Mouse (Mus musculus) stomach, embryonic 16.5 days (tissue): Measurements from ENCODE around the gene Smoc2. TPM values are rescaled to one million over a fixed set of nuclear protein-coding genes. Genes with fewer than 3 reads are reported as not detected.

Source experiments
- ATAC-seq: fragments of 200-750 bp; cut with Nextera tagmentation; 2 replicates; pipeline ENCODE4 v1.8.0; 2017; ENCODE audit warnings: moderate number of reproducible peaks, moderate TSS enrichment; ENCODE audit not compliant: insufficient read depth, low FRiP score
- H3K27ac ChIP-seq: fragments of 300-500 bp; sonication (generic); 2 replicates; pipeline ENCODE4 v1.5.1; 2014; ENCODE audit warnings: low read length
- H3K27me3 ChIP-seq: fragments of 300-500 bp; sonication (generic); 2 replicates; pipeline ENCODE4 v1.6.1; 2014; ENCODE audit warnings: low read length, control low read depth, mixed read lengths; ENCODE audit not compliant: control insufficient read depth, insufficient read depth
- H3K36me3 ChIP-seq: fragments of 300-500 bp; sonication (generic); 2 replicates; pipeline ENCODE4 v1.6.1; 2014; ENCODE audit warnings: low read length; ENCODE audit not compliant: control insufficient read depth, insufficient read depth
- H3K4me1 ChIP-seq: fragments of 300-500 bp; sonication (generic); 2 replicates; pipeline ENCODE4 v1.6.1; 2014; ENCODE audit warnings: low read length, control low read depth, mixed read lengths; ENCODE audit not compliant: control insufficient read depth, insufficient read depth
- H3K4me2 ChIP-seq: fragments of 300-500 bp; sonication (generic); 2 replicates; pipeline ENCODE4 v1.6.1; 2014; ENCODE audit warnings: low read depth, low read length, mixed read lengths
- H3K4me3 ChIP-seq: fragments of 300-500 bp; sonication (generic); replicated peaks from 2 replicates; pipeline ENCODE4 v1.5.1; 2014; ENCODE audit warnings: mild to moderate bottlenecking, low read length
- H3K9ac ChIP-seq: fragments of 300-500 bp; sonication (generic); 2 replicates; pipeline ENCODE4 v1.6.1; 2014; ENCODE audit warnings: low read length
- H3K9me3 ChIP-seq: fragments of 300-500 bp; sonication (generic); replicated peaks from 2 replicates; pipeline ENCODE4 v1.6.1; 2016; ENCODE audit warnings: low read length, control low read depth; ENCODE audit not compliant: control insufficient read depth
- WGBS: fragments of 180-500 bp; shearing (Covaris S2); extraction: QIAGEN DNeasy Blood & Tissue Kit; methylation state at CpG from one replicate; pipeline ENCODE4 v1.1.7; 2014; 5-methylcytosine and 5-hydroxymethylcytosine counted together
- polyA plus RNA-seq: library from polyadenylated mRNA; unstranded; fragments of >200 nt; fragmentation: Nextera tagmentation; extraction: Ambion mirVana; gene quantifications from 2 replicates; pipeline ENCODE4 v1.2.1, GENCODE M21; 2015

Gene Smoc2
- polyA plus RNA-seq, 1 experiment from 2014 or later, result 137 TPM

- 0 out of 2 replicates have a peak, but pooled peaks cover 3% of the 10 kb centered on the region for H3K4me1 ChIP-seq
- 56% methylated on average over 5 of the region's 5 CpGs for WGBS
- no peak overlapping the region for H3K27ac ChIP-seq
- H3K9me3 ChIP-seq, result no peaks in the 10 kb centered on the region
- H3K4me2 ChIP-seq, result no peak overlapping the region
- H3K9ac ChIP-seq, result no peak overlapping the region
- H3K4me3 ChIP-seq, result no peak overlapping the region
- ATAC-seq, result no peak
- H3K36me3 ChIP-seq, result no peaks in the 10 kb centered on the region
- no peaks in the 10 kb centered on the region for H3K27me3 ChIP-seq
These were observed 168.0 kb downstream of the Smoc2 start for GRCm38 (mm10) chr17:14447275-14447674.

Other genes starting within 250 kb of the Smoc2 start
- gene Gm7358, start 220.0 kb upstream of the Smoc2 start, polyA plus RNA-seq, result not detected in 2 replicates
- gene Dact2, start 75.2 kb upstream of the Smoc2 start, polyA plus RNA-seq, result 2.9 and 3.3 TPM in 2 replicates